Mouse (Mus musculus): ENCODE results near the gene Iqgap2. TPM values are rescaled to one million over a fixed set of nuclear protein-coding genes. Genes with fewer than 3 reads are reported as not detected.

Gene Iqgap2
- polyA plus RNA-seq, 1 experiment from 2014 or later: 70.8 TPM

GRCm38 (mm10) chr13:95765017-95765416, 126.7 kb downstream of the Iqgap2 start:
- no peaks in the 10 kb centered on the region; the same call in 1 of the 2 replicates for H3K79me2 ChIP-seq (ENCODE audit: inconsistent target)
- H3K36me3 ChIP-seq (ENCODE audit: inconsistent target): peaks cover 20% of the 10 kb centered on the region; the same call in 1 of the 2 replicates
- H3K4me3 ChIP-seq (ENCODE audit: inconsistent target): no peak overlapping the region
- 10% methylated on average over 9 of the region's 9 CpGs for WGBS (ENCODE audit: missing documents)
- H3K27ac ChIP-seq: no peak overlapping the region

- WGBS (ENCODE audit: missing documents): 87% methylated on average over 3 of the region's 3 CpGs
- Histone ChIP-seq H3K4me3 (ENCODE audit: inconsistent target) (no peak overlapping the region), H3K79me2 (ENCODE audit: inconsistent target) (no peaks in the 10 kb centered on the region), H3K27ac (no peak overlapping the region), H3K36me3 (ENCODE audit: inconsistent target) (peaks cover 20% of the 10 kb centered on the region; the same call in 1 of the 2 replicates)
These were observed 127.7 kb downstream of the Iqgap2 start for GRCm38 (mm10) chr13:95763876-95764517.

- Histone ChIP-seq H3K36me3 (ENCODE audit: inconsistent target) (peaks cover 33% of the 10 kb centered on the region; the same call in 1 of the 2 replicates), H3K4me3 (ENCODE audit: inconsistent target) (no peak overlapping the region), H3K27ac (no peak overlapping the region), H3K79me2 (ENCODE audit: inconsistent target) (no peaks in the 10 kb centered on the region)
- WGBS (ENCODE audit: missing documents): 100% methylated on average over 2 of the region's 2 CpGs
These were observed 131.9 kb downstream of the Iqgap2 start for GRCm38 (mm10) chr13:95759810-95760209.

DNA sequence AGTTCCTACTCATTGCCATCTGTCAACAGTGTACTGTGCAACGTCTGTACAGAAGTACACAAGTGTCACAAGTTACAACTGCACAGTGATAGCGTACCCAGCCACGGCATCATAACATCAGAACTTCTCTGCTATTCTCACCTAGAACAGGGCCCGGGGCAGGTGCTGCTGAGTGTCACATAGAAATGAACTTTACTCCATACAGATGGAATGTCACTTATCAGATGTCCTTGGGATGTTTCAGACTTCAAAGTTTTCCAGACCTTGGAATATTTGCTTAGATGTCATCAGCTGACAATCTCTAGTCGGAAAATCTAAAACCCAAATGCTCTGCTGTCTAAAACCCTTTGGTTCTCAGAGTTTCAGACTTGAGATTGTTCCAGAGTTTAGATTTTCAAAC, 137.4 kb downstream of the Iqgap2 start:
- no peaks in the 10 kb centered on the region for H3K79me2 ChIP-seq (ENCODE audit: inconsistent target)
- peaks cover 13% of the 10 kb centered on the region; the same call in 1 of the 2 replicates for H3K36me3 ChIP-seq (ENCODE audit: inconsistent target)
- no peak overlapping the region for H3K27ac ChIP-seq
- H3K4me3 ChIP-seq (ENCODE audit: inconsistent target): no peak overlapping the region
- WGBS (ENCODE audit: missing documents): 91% methylated on average over 5 of the region's 5 CpGs

GRCm38 (mm10) chr13:95752386-95752785, 139.3 kb downstream of the Iqgap2 start:
- 91% methylated on average over 9 of the region's 9 CpGs for WGBS (ENCODE audit: missing documents)
- H3K27ac ChIP-seq: no peak overlapping the region

DNA sequence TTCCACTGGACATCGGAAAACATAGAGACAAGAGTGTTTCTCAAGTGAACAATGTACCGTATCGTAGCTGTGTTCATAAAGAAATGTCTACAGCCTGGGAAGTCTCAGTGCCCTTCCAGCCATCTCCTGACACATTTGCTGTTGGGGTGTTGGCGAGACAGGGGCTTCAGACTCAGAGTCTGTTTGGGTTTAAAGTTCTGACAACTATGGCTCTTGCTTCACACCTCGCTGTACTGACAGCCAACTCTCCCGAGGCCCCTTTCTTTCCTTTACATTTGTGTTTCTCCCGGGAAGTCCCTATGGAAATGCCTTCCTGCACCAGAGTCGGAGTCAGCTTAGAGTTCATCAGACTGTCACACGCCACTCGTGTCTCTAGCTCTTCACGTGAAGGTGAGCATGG, 144.2 kb downstream of the Iqgap2 start:
- Histone ChIP-seq H3K79me2 (ENCODE audit: inconsistent target) (no peaks in the 10 kb centered on the region), H3K4me3 (ENCODE audit: inconsistent target) (no peak overlapping the region), H3K27ac (no peak overlapping the region), H3K36me3 (ENCODE audit: inconsistent target) (no peaks in the 10 kb centered on the region; the same call in 1 of the 2 replicates)
- WGBS (ENCODE audit: missing documents): 96% methylated on average over 11 of the region's 11 CpGs

More at GRCm38 (mm10) chr13:95752386-95752785, 139.3 kb downstream of the Iqgap2 start:
- H3K4me3 ChIP-seq (ENCODE audit: inconsistent target): no peak overlapping the region
- H3K36me3 ChIP-seq (ENCODE audit: inconsistent target): peaks cover 8% of the 10 kb centered on the region; the same call in 1 of the 2 replicates
- no peaks in the 10 kb centered on the region for H3K79me2 ChIP-seq (ENCODE audit: inconsistent target)

- Histone ChIP-seq H3K79me2 (ENCODE audit: inconsistent target) (no peaks in the 10 kb centered on the region), H3K36me3 (ENCODE audit: inconsistent target) (no peaks in the 10 kb centered on the region; the same call in 1 of the 2 replicates), H3K4me3 (ENCODE audit: inconsistent target) (no peak overlapping the region), H3K27ac (no peak overlapping the region)
- WGBS (ENCODE audit: missing documents): 90% methylated on average over 7 of the region's 7 CpGs
These were observed 144.6 kb downstream of the Iqgap2 start for GRCm38 (mm10) chr13:95747101-95747500.

DNA sequence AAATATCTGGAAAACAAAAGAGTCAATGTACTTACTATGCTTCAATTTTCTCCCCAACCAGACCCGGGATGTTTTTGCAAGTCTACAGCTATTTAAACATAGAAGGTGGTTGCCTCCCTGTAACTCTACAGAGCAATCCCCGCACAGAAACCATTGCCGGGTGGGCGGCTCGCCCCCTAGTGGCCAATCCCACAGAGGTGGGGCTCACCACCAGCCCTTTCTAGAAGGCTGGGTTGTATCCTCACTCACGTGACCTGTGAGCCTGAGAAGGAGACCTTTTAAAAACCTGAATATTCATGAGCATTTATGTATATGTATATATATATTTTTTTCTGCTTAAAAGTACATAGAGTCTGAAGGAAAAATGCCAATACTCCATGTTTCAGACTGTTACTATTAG, 145.2 kb downstream of the Iqgap2 start:
- Histone ChIP-seq H3K4me3 (ENCODE audit: inconsistent target) (no peak overlapping the region), H3K79me2 (ENCODE audit: inconsistent target) (no peaks in the 10 kb centered on the region), H3K36me3 (ENCODE audit: inconsistent target) (no peaks in the 10 kb centered on the region; the same call in 1 of the 2 replicates), H3K27ac (no peak overlapping the region)
- WGBS (ENCODE audit: missing documents): 17% methylated on average over 5 of the region's 6 CpGs

GRCm38 (mm10) chr13:95745451-95745850, 146.3 kb downstream of the Iqgap2 start:
- H3K79me2 ChIP-seq (ENCODE audit: inconsistent target): no peaks in the 10 kb centered on the region
- H3K27ac ChIP-seq: no peak overlapping the region
- H3K36me3 ChIP-seq (ENCODE audit: inconsistent target): no peaks in the 10 kb centered on the region; the same call in 1 of the 2 replicates
- 90% methylated on average over 4 of the region's 4 CpGs for WGBS (ENCODE audit: missing documents)
- H3K4me3 ChIP-seq (ENCODE audit: inconsistent target): no peak overlapping the region

GRCm38 (mm10) chr13:95742881-95743466, 148.7 kb downstream of the Iqgap2 start:
- Histone ChIP-seq H3K27ac (no peak overlapping the region), H3K36me3 (ENCODE audit: inconsistent target) (no peaks in the 10 kb centered on the region), H3K4me3 (ENCODE audit: inconsistent target) (no peak overlapping the region), H3K79me2 (ENCODE audit: inconsistent target) (no peaks in the 10 kb centered on the region)
- WGBS (ENCODE audit: missing documents): 93% methylated on average over 9 of the region's 9 CpGs

DNA sequence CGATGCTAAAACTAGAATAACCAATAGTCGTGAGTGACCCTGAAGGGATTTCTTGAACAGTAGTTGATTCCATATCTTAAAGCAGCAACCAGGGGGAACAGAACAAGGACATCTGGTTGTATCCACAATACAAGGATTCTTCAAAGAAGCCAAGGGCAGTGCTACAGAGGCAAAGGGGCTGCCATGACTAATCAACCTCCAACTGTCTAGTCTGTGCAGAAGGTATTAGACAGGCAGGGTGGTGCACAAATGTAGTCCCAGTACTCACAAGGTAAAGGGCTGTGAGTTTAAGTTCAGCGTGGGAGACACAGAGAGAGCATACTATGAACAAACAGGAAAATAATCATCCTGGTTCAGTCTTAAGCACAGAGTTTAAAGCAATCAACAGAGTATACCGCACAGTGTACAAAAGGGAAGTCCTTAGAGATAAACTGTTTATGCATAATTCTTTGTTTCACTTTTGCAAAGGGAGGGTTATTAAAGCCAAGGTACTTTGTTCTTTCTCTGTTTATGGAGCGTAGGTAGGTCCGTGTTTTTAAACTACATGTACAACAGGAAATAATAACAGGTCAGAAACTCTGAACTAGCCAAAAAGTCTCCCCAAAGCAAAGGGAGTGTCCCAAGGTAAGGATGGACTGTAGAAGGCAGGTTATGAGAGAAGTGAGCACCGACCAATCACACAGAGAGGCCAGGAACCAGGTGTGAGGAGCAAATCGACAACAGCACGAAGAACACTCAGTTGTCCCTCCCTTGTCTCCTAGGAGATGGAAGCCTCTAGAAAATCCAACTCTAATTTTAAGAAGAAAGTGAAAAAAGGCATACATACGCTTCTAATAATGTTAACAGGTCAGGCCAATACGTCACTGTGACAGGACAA, 149.7 kb downstream of the Iqgap2 start:
- H3K27ac ChIP-seq: no peak overlapping the region
- 59% methylated on average over 11 of the region's 11 CpGs for WGBS (ENCODE audit: missing documents)
- no peak overlapping the region for H3K4me3 ChIP-seq (ENCODE audit: inconsistent target)
- no peaks in the 10 kb centered on the region for H3K36me3 ChIP-seq (ENCODE audit: inconsistent target)
- no peaks in the 10 kb centered on the region for H3K79me2 ChIP-seq (ENCODE audit: inconsistent target)

- no peak overlapping the region for H3K27ac ChIP-seq
- WGBS (ENCODE audit: missing documents): 91% methylated on average over 5 of the region's 5 CpGs
- H3K36me3 ChIP-seq (ENCODE audit: inconsistent target): no peaks in the 10 kb centered on the region
- H3K4me3 ChIP-seq (ENCODE audit: inconsistent target): no peak overlapping the region
- H3K79me2 ChIP-seq (ENCODE audit: inconsistent target): no peaks in the 10 kb centered on the region
These were observed 152.1 kb downstream of the Iqgap2 start for GRCm38 (mm10) chr13:95739651-95740050.

GRCm38 (mm10) chr13:95730491-95730890, 161.2 kb downstream of the Iqgap2 start:
- Histone ChIP-seq H3K79me2 (ENCODE audit: inconsistent target) (no peaks in the 10 kb centered on the region), H3K27ac (no peak overlapping the region), H3K4me3 (ENCODE audit: inconsistent target) (no peak overlapping the region), H3K36me3 (ENCODE audit: inconsistent target) (peaks cover 47% of the 10 kb centered on the region)
- 98% methylated on average over 4 of the region's 4 CpGs for WGBS (ENCODE audit: missing documents)

DNA sequence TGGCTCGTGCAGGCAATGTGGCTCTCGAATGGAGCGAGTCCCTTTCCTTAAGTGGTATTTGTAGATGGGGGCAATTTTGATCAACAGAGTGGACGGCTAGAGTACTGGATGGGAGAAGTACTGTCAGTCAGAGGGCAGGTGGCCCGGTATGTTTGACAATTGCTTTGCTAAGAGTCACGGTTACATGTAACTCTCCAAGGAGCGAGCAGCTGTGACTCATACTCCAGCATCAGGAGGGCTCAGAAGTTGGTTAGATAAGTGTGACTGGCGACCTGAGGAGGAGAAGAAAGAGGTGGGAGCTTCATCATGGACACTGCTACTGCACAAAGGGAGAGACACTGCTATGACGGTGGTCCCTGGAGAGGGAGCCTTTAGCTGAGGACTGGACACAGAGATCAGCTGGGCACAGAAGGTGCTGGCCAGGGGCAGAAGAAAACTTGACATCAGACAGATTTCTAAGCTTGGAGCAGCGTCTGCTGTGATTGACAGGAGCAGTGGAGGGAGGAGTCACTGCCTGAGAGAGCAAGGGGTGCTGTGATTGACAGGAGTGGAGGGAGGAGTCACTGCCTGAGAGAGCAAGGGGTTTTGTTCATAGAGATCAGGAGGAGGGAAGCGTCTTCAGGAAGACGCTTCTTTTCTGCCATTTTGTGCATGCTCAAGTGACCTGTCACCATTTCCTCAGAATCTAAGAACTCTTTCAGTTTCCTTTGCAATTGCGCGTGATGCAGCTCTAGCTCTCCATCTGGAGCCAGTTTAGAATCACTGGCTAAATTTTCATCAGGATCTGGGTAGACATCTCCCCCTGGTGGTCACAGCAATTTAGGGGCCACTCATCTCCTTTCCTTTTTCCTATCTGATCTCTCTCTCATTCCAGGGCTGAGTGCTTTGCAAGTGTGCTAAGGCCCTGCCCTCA, 172.1 kb downstream of the Iqgap2 start:
- no peak overlapping the region for H3K4me3 ChIP-seq (ENCODE audit: inconsistent target)
- no peak overlapping the region for H3K27ac ChIP-seq
- WGBS (ENCODE audit: missing documents): 70% methylated on average over 14 of the region's 14 CpGs
- H3K79me2 ChIP-seq (ENCODE audit: inconsistent target): no peaks in the 10 kb centered on the region
- H3K36me3 ChIP-seq (ENCODE audit: inconsistent target): no peaks in the 10 kb centered on the region; the same call in 1 of the 2 replicates

Data from macrophage (primary cell).